Mouse (Mus musculus) cerebellum, postnatal 10 days (tissue): ENCODE data around the gene Mfrp.
A peak's percentile ranks its signal among the peaks of the same experiment; 100 is the strongest.

Experiments
- DNase-seq, 2 experiments: peaks; one replicate each; pipeline ENCODE4 v3.0.0; 2021; ENCODE audit warnings: mixed read lengths in 2 of 2

Gene Mfrp

GRCm38 (mm10) chr9:44132200-44132599 is 30.7 kb downstream of the Mfrp start:
- DNase-seq, result no peak

GRCm38 (mm10) chr9:44133287-44133686 is 31.8 kb downstream of the Mfrp start:
- DNase-seq, result no peak

- peak; percentile 92 for DNase-seq
Measured at GRCm38 (mm10) chr9:44134101-44134850, 32.7 kb downstream of the Mfrp start, which contains the start of gene Mcam. Mcam (plus strand) TSS chr9:44134469.

GRCm38 (mm10) chr9:44134851-44135730 is 33.6 kb downstream of the Mfrp start:
- peak; percentile 76 to 83 for DNase-seq

- peak; percentile 61 to 64 for DNase-seq
Measured at GRCm38 (mm10) chr9:44135731-44136411, 34.3 kb downstream of the Mfrp start.

- no peak for DNase-seq
Measured at GRCm38 (mm10) chr9:44137846-44138245, 36.3 kb downstream of the Mfrp start.

GRCm38 (mm10) chr9:44141951-44142350 is 40.4 kb downstream of the Mfrp start:
- no peak for DNase-seq

- DNase-seq, result no peak
Measured at GRCm38 (mm10) chr9:44143421-44143820, 41.9 kb downstream of the Mfrp start.

- DNase-seq, result peak; percentile 51 to 57
Measured at GRCm38 (mm10) chr9:44144023-44144717, 42.6 kb downstream of the Mfrp start.

GRCm38 (mm10) chr9:44144718-44145060 is 43.2 kb downstream of the Mfrp start:
- DNase-seq, result peak; percentile 69 to 76

- peak in 1 of 2 experiments; percentile 26 for DNase-seq
Measured at GRCm38 (mm10) chr9:44147290-44147689, 45.8 kb downstream of the Mfrp start.
